Mouse (Mus musculus): ENCODE results near the gene Prrx1.

The Prrx1 gene

DNA sequence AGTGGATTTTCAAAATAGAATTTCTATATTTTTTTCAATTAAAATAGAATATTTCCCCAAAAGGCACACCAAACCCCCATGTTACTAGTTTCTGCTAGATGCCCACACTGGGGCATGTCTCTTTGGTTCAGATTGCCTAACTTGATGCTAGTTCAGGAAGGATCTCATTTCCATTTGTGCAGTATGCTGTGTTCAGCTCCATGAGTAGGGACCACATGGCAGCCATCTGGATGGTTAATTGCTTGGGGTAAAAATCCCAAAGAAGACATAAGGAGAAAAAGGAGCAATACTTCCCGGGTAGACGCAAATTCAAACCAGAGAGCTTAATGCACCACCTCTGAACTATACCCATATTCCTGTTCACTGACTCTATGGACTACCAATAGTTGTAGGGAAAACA is 57.6 kb downstream of the Prrx1 start:
- DNase-seq = no peak

DNA sequence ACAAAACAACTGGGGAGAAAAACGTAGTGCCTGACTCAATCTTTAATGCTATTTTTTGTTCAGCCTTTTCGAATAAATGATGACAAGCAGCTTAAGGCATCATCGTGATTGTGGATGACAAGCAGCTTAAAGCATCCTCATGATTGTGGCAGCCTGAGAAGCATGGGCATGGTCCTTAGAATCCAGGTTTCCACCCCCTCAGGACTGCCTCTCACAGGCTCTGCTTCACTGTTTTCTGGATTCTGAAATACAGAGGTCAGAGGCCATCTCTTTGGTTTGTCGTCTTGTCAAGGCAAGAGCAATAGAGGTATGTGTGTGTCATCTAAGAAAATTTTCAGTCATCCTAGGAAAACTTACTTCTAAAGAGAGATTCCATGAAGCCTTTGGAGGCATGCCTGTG is 60.7 kb downstream of the Prrx1 start:
- no peak for DNase-seq

DNA sequence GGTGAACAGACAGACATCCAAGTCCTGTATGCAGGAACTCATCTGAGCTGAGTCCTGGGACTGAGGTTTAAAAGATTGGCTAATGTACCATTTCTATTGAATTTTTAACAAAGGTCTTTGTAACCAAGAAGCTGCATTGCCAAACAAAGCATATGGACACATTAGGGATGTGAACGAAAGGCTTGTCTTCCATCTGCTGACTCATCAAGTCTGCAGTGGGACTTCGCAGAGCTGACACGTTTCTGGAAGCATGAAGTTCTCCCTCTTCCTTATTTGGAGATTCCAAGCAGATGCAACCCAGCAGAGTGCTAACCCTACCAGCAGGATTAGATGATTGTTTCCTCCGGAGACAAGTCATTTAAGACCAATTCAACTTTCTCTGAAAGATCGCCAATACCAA is 61.2 kb downstream of the Prrx1 start:
- DNase-seq = no peak

DNA sequence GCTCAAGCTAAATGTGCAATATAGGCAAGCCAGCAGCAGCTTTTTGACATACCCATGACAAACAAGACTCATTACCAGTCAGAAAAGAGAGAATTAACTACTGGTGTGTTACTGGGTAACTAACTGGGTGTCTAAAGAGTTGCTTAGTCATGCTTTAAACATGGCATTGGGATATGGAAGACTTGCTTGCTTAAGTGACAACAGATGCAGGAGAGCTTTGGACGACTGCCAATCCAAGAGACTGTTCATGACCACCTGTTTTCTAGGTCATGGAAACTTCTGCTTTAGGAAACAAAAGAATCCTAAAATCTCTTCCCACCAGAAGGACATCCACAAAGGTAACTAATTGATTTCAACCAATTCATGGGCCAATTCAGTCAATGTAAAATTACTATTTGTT is 61.7 kb downstream of the Prrx1 start:
- no peak for DNase-seq

DNA sequence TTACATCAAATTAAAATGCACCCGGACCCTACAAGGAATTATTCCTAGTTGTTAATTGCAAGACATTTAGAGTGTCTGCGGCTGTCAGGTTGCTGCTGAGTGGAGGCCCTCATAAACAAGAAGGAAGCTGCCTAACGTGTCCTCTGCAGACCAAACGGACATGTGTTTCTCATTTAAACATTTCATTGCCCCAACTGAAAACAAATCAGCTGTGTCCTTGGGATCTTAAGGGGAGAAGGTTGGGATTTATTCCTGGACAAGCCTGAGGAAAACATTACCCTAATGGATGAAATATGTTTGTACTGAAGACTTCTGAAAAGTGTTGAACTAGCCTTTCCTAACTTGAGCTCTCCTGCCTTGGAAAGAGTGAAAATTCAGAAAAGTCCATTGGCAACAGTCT is 74.6 kb downstream of the Prrx1 start:
- DNase-seq = no peak

DNA sequence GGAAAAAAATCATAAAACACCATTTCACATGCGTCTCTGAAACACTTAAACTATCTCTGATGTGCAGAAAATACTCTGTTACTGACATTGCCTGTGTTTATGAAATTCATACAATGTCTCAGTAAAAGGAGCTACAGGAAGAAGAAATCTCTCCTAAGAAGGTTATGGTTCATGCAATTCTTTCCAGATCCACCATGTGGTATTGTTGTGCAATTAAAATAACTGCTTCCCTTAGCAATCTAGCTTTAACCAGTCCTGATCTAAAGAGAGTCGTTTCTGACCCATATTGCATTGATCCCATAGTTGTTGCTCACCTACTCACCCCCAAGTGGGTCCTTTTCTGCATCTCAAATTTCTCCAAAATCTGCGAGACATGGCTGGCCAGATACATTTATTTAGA is 82.3 kb downstream of the Prrx1 start:
- no peak for DNase-seq

DNA sequence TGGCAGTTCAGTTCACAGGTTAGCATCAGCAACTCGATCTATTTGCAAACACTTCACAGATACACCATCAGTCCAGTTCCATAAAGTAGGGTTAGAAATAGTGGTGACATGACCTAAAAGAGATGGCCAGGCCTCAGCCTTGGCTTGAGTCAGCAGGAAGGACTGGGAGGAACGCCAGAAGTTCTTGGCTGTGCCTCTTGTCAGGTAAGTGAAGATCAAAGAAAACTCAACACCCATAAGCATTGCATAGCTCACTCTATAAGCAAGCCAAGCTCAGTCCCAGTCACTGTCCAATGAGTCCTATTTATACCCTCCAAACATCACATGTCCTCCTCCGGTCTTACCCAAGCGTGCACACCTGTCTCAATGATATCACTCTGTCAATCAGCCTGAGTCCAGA is 87.2 kb downstream of the Prrx1 start:
- no peak for DNase-seq

DNA sequence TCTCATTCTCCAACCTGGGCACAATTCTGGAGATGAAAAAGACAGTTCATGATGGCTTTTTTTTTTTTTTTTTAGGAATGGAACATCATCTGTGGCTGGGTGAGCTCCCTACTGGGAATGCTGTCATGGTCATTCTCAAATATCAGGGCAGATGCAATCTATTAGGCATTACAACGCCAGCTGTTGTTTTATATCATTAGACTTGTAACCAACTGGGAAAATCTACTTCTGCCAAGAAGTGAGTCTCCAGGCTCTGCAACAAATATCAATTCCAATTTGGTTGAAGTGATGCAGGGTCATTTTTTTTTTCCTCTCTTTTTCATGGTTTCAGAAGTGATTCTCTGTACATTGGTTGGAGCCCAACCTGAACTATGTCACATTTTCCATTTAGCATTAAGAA is 91.7 kb downstream of the Prrx1 start:
- DNase-seq = no peak

DNA sequence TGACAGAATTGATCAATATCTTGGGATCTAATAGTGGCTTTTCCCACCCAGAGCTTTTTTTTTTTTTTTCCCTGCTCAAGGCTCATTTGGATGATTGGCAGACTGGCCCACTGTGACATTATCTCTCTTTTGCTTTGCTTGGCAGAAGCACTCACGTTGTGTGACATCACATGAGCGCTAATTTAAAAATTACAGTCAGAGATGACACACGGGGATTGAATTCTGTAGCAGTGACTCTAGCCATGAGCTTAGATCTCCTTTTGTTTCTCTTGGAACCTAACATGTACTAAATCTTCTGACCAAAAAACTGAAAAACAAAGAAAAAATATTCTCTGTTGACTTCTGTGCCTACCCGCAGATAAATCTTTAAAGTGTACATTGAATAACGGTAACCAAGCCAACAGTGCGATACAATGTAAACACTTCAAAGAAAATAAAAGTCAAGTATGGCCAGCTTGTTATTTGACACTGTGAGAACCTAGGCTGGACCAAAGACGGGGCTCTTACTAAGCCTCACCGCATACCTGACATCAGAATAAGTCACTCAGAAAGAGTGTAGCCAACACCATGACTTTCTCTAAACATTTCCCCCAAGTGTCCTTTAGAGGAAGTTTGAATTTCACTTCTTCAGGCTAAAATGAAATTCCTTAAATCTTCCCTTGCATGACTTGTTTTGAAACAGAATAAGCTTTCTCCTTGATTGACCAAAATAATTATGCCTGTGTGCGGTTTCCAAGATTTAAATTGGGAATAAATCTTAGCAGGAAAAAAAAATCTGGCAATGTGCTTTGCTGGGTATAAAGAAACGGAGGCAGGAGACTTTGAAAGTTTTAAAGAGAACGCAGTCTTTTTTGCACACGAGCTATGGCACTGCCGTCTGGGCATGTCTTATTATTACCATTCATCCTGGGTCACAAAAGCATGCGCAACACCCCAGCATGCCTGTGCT is 104.3 kb downstream of the Prrx1 start:
- DNase-seq = no peak

DNA sequence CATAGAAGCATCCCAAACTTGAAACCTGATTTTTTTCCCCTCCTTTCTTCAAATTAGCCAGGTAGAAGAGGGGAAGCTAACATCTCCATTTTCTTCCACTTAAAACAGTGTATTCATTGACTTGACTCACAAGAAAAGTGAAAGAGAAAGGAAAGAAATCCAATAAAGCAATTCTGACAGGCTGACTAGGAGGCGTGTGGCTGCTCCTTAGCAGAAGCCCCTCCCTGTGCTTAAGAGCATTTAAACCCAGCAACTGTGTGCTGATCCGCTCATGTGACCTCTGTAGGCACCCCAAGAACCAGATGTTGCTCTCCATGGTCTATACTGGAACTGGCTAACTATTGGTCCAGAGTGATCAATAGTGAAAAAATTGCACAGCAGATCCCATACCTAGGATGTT is 114.7 kb downstream of the Prrx1 start:
- no peak for DNase-seq

DNA sequence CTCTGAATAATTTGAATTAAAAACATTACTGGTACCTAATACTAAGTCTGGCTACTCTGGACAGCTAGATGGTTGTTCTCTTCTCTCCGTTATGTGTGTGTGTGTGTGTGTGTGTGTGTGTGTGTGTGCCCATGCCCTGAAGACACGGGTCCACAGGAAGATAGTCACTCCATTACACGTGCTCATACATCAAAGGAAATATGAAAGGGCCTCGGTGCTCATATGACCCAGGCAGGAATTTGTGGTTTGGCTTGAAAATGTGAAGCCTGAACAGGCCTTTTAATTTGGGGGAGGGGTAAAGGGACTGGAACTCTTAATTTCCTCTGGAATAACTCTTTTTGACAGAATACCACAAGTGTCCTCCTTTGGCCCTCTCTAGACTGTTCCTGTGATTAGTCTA is 115.5 kb downstream of the Prrx1 start:
- peak in 1 of 2 experiments; percentile 1 for DNase-seq
